Mouse (Mus musculus) monocyte, adult 59 days (primary cell): ENCODE measurements around the gene Gm2007. TPM values are rescaled to one million over a fixed set of nuclear protein-coding genes. Genes with fewer than 3 reads are reported as not detected.

ENCODE experiments used
- total RNA-seq, 2 experiments: library from RNA; stranded (reverse); gene quantifications; one replicate each; pipeline ENCODE4 v1.2.4; 2023

Gm2007 gene
- not detected for total RNA-seq

GRCm38 (mm10) chr2:175741237-175741636 is at the start of gene Gm2007:
Gene Gm2007, plus strand, starts transcription at chr2:175741537.

DNA sequence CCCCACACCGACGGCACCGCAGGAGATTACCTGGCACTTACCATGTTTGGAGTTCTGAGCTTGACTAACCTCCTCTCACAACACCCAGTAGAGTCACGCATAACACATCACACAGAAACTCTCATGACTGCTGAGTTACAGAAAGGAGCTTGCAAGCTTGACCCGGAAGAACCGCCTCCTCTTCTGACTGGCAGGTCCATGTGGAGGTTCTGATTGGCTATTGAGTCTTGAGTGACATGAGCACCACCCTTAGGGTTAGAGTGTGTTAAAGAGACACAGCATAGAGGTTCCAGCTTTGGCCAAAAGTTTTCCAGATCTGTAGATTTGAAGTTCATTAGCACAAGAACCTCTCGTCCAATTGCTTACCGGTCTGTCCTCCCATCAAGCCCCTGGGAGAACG is 37.8 kb upstream of the Gm2007 start, which contains the start of gene Zfp969:
Zfp969 (minus strand) TSS at position 101 of the 400 bp plus-strand sequence.

GRCm38 (mm10) chr2:175800993-175801392 is 59.7 kb downstream of the Gm2007 start, which contains the start of gene Gm14288:
Gene Gm14288, minus strand, starts transcription at chr2:175801093.

Other genes starting within 250 kb of the Gm2007 start
- gene Gm11007, start 97.6 kb upstream of the Gm2007 start, total RNA-seq = not detected
- gene Zfp969, start 37.9 kb upstream of the Gm2007 start, total RNA-seq = 1 to 10 TPM in 1 of 2 experiments, not detected in 1; 3.8 TPM
- gene Gm14288, start 59.6 kb downstream of the Gm2007 start, total RNA-seq = 1 to 10 TPM in 1 of 2 experiments, not detected in 1; 2.2 TPM
- gene Gm6710, start 127.7 kb downstream of the Gm2007 start, total RNA-seq = 1 to 10 TPM; 4.8 to 7.6 TPM
- gene Zfp966, start 189.6 kb downstream of the Gm2007 start, total RNA-seq = 1 to 10 TPM; 1.1 to 1.7 TPM
- 1 to 10 TPM in 1 of 2 experiments, under 1 TPM in 1; 0.86 to 2.3 TPM for gene Gm2026, start 223.8 kb downstream of the Gm2007 start, total RNA-seq